Mouse (Mus musculus) kidney, postnatal 0 days (tissue): ENCODE results near the gene Dnase1. TPM values are rescaled to one million over a fixed set of nuclear protein-coding genes. Genes with fewer than 3 reads are reported as not detected.

ENCODE experiments used
- ATAC-seq: fragments of 200-750 bp; cut with Nextera tagmentation; replicated peaks from 2 replicates; pipeline ENCODE4 v1.8.0; 2017; ENCODE audit warnings: low read depth, moderate number of reproducible peaks, moderate TSS enrichment, moderate library complexity; ENCODE audit not compliant: low FRiP score
- DNase-seq: peaks from one replicate; pipeline ENCODE4 v3.0.0-alpha.2; 2016; ENCODE audit warnings: low spot score
- H3K27ac ChIP-seq: fragments of 300-500 bp; sonication (generic); 2 replicates; pipeline ENCODE4 v1.5.1; 2014; ENCODE audit warnings: mild to moderate bottlenecking
- H3K27me3 ChIP-seq: fragments of 300-500 bp; sonication (generic); 2 replicates; pipeline ENCODE4 v1.6.1; 2014; ENCODE audit warnings: low read length, mixed read lengths; ENCODE audit not compliant: insufficient read depth
- H3K36me3 ChIP-seq: fragments of 300-500 bp; sonication (generic); 2 replicates; pipeline ENCODE4 v1.6.1; 2014; ENCODE audit warnings: low read length, mixed read lengths; ENCODE audit not compliant: insufficient read depth
- H3K4me1 ChIP-seq: fragments of 300-500 bp; sonication (generic); replicated peaks from 2 replicates; pipeline ENCODE4 v1.6.1; 2014; ENCODE audit warnings: antibody characterized with exemption, low read length, mixed read lengths; ENCODE audit not compliant: insufficient read depth
- H3K4me2 ChIP-seq: fragments of 300-500 bp; sonication (generic); 2 replicates; pipeline ENCODE4 v1.6.1; 2014; ENCODE audit warnings: mild to moderate bottlenecking, low read length, moderate library complexity, mixed read lengths
- H3K4me3 ChIP-seq: fragments of 300-500 bp; sonication (generic); replicated peaks from 2 replicates; pipeline ENCODE4 v1.5.1; 2014; ENCODE audit warnings: low read depth, low read length
- H3K9ac ChIP-seq: fragments of 300-500 bp; sonication (generic); 2 replicates; pipeline ENCODE4 v1.6.1; 2014; ENCODE audit warnings: low read depth, low read length
- H3K9me3 ChIP-seq: fragments of 300-500 bp; sonication (generic); replicated peaks from 2 replicates; pipeline ENCODE4 v1.6.1; 2016; ENCODE audit warnings: low read length, inconsistent platforms, mixed read lengths
- CTCF ChIP-seq: IDR thresholded peaks from 2 replicates; pipeline ENCODE4 v1.5.1; 2016; ENCODE audit warnings: antibody characterized with exemption, low read depth, mild to moderate bottlenecking, moderate library complexity
- WGBS: fragments of 180-500 bp; shearing (Covaris S2); extraction: QIAGEN DNeasy Blood & Tissue Kit; methylation state at CpG from one replicate; pipeline ENCODE4 v1.1.7; 2014; 5-methylcytosine and 5-hydroxymethylcytosine counted together
- microRNA-seq: library from miRNA; unstranded; fragments of <30 nt; microRNA quantifications from one replicate; pipeline ENCODE4, GENCODE M21; 2016
- polyA plus RNA-seq: library from polyadenylated mRNA; unstranded; fragments of >200 nt; fragmentation: Nextera tagmentation; extraction: Ambion mirVana; gene quantifications from 2 replicates; pipeline ENCODE4 v1.2.1, GENCODE M21; 2015

Dnase1 gene
- polyA plus RNA-seq, 1 experiment from 2014 or later, result 7.8 TPM

DNA sequence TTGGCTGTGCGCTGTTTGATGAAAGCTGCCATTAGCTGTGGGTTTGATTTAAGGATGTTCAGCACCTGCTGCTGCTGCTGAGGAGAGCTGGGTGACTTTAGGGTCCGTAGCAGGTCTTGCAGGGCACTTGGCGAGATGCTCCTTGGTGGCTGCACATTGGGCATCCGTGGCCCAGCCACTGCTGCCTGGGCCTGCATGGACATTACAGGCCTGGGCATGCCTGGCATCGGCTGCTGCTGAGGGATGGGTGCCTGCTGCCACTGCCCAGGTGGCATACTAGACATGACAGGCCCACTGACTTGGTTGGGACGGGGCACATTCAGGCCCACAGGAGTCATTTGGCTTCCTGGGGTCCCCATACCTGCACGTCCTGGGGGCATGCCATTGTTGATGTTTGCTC, 48.3 kb downstream of the Dnase1 start:
- Histone ChIP-seq H3K9ac (no peak overlapping the region), H3K27ac (no peak overlapping the region), H3K9me3 (no peaks in the 10 kb centered on the region), H3K4me2 (no peak overlapping the region), H3K27me3 (no peaks in the 10 kb centered on the region), H3K36me3 (peaks cover 53% of the 10 kb centered on the region), H3K4me3 (no peak overlapping the region), H3K4me1 (no peaks in the 10 kb centered on the region)
- ATAC-seq (no peak; the same call in 1 of the 2 replicates), DNase-seq (no peak)
- no peak for TF ChIP-seq CTCF
- 99% methylated on average over 7 of the region's 7 CpGs for WGBS

DNA sequence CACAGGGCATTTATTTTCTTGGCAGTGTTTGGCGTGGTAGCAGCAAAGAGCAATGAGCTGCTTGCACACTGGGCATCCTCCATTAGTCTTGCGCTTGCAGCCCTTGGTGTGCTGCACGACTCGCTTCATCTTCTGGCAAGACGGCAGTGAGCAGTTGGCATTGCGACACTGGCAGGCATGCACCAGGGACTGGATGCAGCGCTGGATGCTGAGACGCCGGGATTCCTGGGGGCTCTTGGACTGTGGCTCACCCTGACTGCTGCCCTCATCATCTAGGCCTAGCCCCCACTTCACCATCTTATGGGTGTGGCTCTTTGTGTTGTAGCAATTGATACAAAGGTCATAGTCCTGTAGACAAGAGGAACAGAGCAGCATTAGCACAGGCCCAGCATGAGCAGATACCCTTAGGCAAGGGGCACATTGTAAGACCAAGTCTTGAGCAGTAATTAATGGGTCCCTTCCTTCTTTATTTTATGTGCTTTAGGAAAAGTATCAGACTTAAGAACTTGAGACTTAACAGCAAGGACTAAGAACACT, 49.2 kb downstream of the Dnase1 start:
- no peaks in the 10 kb centered on the region for H3K9me3 ChIP-seq
- no peaks in the 10 kb centered on the region for H3K27me3 ChIP-seq
- DNase-seq, result no peak
- no peaks in the 10 kb centered on the region for H3K4me1 ChIP-seq
- 94% methylated on average over 9 of the region's 9 CpGs for WGBS
- H3K4me3 ChIP-seq, result no peak overlapping the region
- peaks cover 62% of the 10 kb centered on the region for H3K36me3 ChIP-seq
- H3K4me2 ChIP-seq, result no peak overlapping the region
- no peak for ATAC-seq
- H3K9ac ChIP-seq, result no peak overlapping the region
- TF ChIP-seq CTCF, result no peak
- no peak overlapping the region for H3K27ac ChIP-seq

- 95% methylated on average over 8 of the region's 8 CpGs for WGBS
- Histone ChIP-seq H3K27me3 (no peaks in the 10 kb centered on the region), H3K4me2 (no peak overlapping the region), H3K4me1 (no peaks in the 10 kb centered on the region), H3K9me3 (no peaks in the 10 kb centered on the region), H3K4me3 (no peak overlapping the region), H3K36me3 (peaks cover 72% of the 10 kb centered on the region), H3K9ac (no peak overlapping the region), H3K27ac (no peak overlapping the region)
- no peak for TF ChIP-seq CTCF
- DNase-seq, result no peak
- ATAC-seq, result no peak
Observed at GRCm38 (mm10) chr16:4087214-4087913, 50.6 kb downstream of the Dnase1 start.

Small RNA genes lying within 50 kb of the gene (microRNA-seq; reads per million reads assigned to microRNA genes)
- not detected for gene Gm23413

Other genes starting within 250 kb of the Dnase1 start
- gene Olfr15, start 206.1 kb upstream of the Dnase1 start, polyA plus RNA-seq, result not detected in 2 replicates
- 0.92 and 1.2 TPM in 2 replicates for gene Zfp174, start 189.7 kb upstream of the Dnase1 start, polyA plus RNA-seq
- gene Naa60, start 164.6 kb upstream of the Dnase1 start, polyA plus RNA-seq, result 40.9 and 45.1 TPM in 2 replicates
- gene Zfp597, start 152.4 kb upstream of the Dnase1 start, polyA plus RNA-seq, result 3.3 and 4.2 TPM in 2 replicates
- gene Gm20695, start 152.3 kb upstream of the Dnase1 start, polyA plus RNA-seq, result 2.6 and 2.9 TPM in 2 replicates
- gene 1700037C18Rik, start 128.3 kb upstream of the Dnase1 start, polyA plus RNA-seq, result 11.0 and 11.4 TPM in 2 replicates
- gene Cluap1, start 128.1 kb upstream of the Dnase1 start, polyA plus RNA-seq, result 32.8 and 33.3 TPM in 2 replicates
- 1.1 and 1.3 TPM in 2 replicates for gene Nlrc3, start 60.3 kb upstream of the Dnase1 start, polyA plus RNA-seq
- gene Slx4, start 33.2 kb upstream of the Dnase1 start, polyA plus RNA-seq, result 11.9 and 13.4 TPM in 2 replicates
- gene Trap1, start 40.9 kb downstream of the Dnase1 start, polyA plus RNA-seq, result 89.9 and 94.6 TPM in 2 replicates
- 28.8 and 29.9 TPM in 2 replicates for gene Crebbp, start 177.1 kb downstream of the Dnase1 start, polyA plus RNA-seq